Mouse (Mus musculus) heart, adult 2 months (tissue): Measurements from ENCODE around the gene Fgf4. TPM values are rescaled to one million over a fixed set of nuclear protein-coding genes. Genes with fewer than 3 reads are reported as not detected.

ENCODE experiments used
- DNase-seq, 2 experiments: peaks; one replicate each; pipeline ENCODE4 v3.0.0; 2021
- H3K27ac ChIP-seq: fragments of 200-600 bp; 2 replicates; pipeline ENCODE4 v1.8.1; 2022
- H3K27me3 ChIP-seq: fragments of 200-500 bp; 2 replicates; pipeline ENCODE4 v1.6.1; 2012; ENCODE audit warnings: mild to moderate bottlenecking, low read length, inconsistent platforms, mixed read lengths; ENCODE audit not compliant: control insufficient read depth, insufficient read depth
- H3K36me3 ChIP-seq: fragments of 200-500 bp; 2 replicates; pipeline ENCODE4 v1.6.1; 2012; ENCODE audit warnings: low read length, inconsistent platforms; ENCODE audit not compliant: control insufficient read depth, insufficient read depth
- H3K4me1 ChIP-seq: fragments of 200-500 bp; 2 replicates; pipeline ENCODE4 v1.6.1; 2011; ENCODE audit warnings: low read length; ENCODE audit not compliant: control insufficient read depth, insufficient read depth
- H3K4me3 ChIP-seq: fragments of 200-600 bp; 2 replicates; pipeline ENCODE4 v1.8.1; 2022
- H3K79me2 ChIP-seq: fragments of 200-500 bp; replicated peaks from 2 replicates; pipeline ENCODE4 v1.6.1; 2012; ENCODE audit warnings: mild to moderate bottlenecking, inconsistent platforms, low read length, moderate library complexity, mixed read lengths; ENCODE audit not compliant: control insufficient read depth, insufficient read depth
- H3K9ac ChIP-seq: fragments of 200-500 bp; 2 replicates; pipeline ENCODE4 v1.6.1; 2012; ENCODE audit warnings: low read depth, mild to moderate bottlenecking, control low read depth, inconsistent platforms, low read length, mixed read lengths
- CTCF ChIP-seq: fragments of 200-600 bp; IDR thresholded peaks from 2 replicates; pipeline ENCODE4 v1.8.1; 2022; ENCODE audit warnings: antibody characterized with exemption, mild to moderate bottlenecking, moderate library complexity
- EP300 ChIP-seq: fragments of 200-500 bp; IDR thresholded peaks from 2 replicates; pipeline ENCODE4 v1.6.1; 2011; ENCODE audit warnings: low read depth, low read length, control low read depth; ENCODE audit not compliant: insufficient read depth
- POLR2A ChIP-seq: fragments of 200-500 bp; IDR thresholded peaks from 2 replicates; pipeline ENCODE4 v1.6.1; 2011; ENCODE audit warnings: mild to moderate bottlenecking, low read depth, low read length, control low read depth; ENCODE audit not compliant: insufficient read depth
- WGBS: fragments of 180-500 bp; shearing (Covaris S2); methylation state at CpG from one replicate; pipeline ENCODE4 v1.1.7; 2018; 5-methylcytosine and 5-hydroxymethylcytosine counted together
- intact Hi-C: fragments of 180-260 bp; cut with DNase I; formaldehyde crosslinking; loops from one replicate; pipeline ENCODE4 v1.15.1; 2025
- polyA plus RNA-seq: library from polyadenylated mRNA; depleted of rRNA; stranded (reverse); fragments of >200 nt; gene quantifications from 2 replicates; pipeline ENCODE4 v1.2.3, GENCODE M21; 2012
- total RNA-seq, 2 experiments: library from RNA; stranded (reverse); gene quantifications; 2 replicates each; pipeline ENCODE4 v1.2.3; 2021

Gene Fgf4
- total and polyA plus RNA-seq, 3 experiments = not detected

DNA sequence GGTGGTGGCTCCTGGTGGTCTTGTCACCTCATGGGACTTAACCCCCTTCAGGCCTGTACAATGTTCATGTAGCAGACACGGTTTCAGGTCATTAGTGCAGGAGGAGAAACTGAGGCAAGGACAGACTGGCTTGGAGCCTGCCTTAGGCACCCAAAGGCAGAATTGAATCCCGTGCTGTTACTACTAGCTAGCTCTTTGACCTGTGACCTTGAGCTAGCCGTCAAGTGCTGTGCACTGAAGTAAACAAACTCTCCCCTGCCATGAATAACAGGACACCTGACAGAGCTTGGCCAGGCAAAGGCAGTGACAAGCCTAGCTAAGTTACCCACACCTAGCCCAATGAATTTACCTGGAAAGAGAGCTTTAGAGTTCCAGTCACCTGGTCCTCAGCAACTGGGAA lies 7.8 kb downstream of the Fgf4 start:
- TF ChIP-seq POLR2A = no peak
- no peak for TF ChIP-seq CTCF
- no peak for TF ChIP-seq EP300
- intact Hi-C loops = no loop called here
- Histone ChIP-seq H3K79me2 (no peaks in the 10 kb centered on the region), H3K9ac (no peak overlapping the region), H3K4me3 (no peak overlapping the region), H3K27ac (no peak overlapping the region), H3K36me3 (no peaks in the 10 kb centered on the region), H3K4me1 (no peaks in the 10 kb centered on the region), H3K27me3 (no peaks in the 10 kb centered on the region)
- DNase-seq = no peak
- 46% methylated on average over 3 of the region's 3 CpGs for WGBS

GRCm38 (mm10) chr7:144857158-144857557 lies 10.0 kb downstream of the Fgf4 start:
- intact Hi-C loops = no loop called here
- TF ChIP-seq EP300 = no peak
- no peak for TF ChIP-seq CTCF
- TF ChIP-seq POLR2A = no peak
- no peak for DNase-seq
- H3K4me3 ChIP-seq = no peak overlapping the region
- H3K27ac ChIP-seq = no peak overlapping the region
- H3K9ac ChIP-seq = no peak overlapping the region
- 76% methylated on average over 7 of the region's 7 CpGs for WGBS
- no peaks in the 10 kb centered on the region for H3K4me1 ChIP-seq
- H3K79me2 ChIP-seq = no peaks in the 10 kb centered on the region
- H3K27me3 ChIP-seq = peaks cover 10% of the 10 kb centered on the region
- H3K36me3 ChIP-seq = no peaks in the 10 kb centered on the region

GRCm38 (mm10) chr7:144857826-144858342 lies 10.7 kb downstream of the Fgf4 start:
- Histone ChIP-seq H3K27me3 (peaks cover 14% of the 10 kb centered on the region), H3K79me2 (no peaks in the 10 kb centered on the region), H3K4me1 (no peaks in the 10 kb centered on the region), H3K9ac (no peak overlapping the region), H3K36me3 (no peaks in the 10 kb centered on the region), H3K27ac (no peak overlapping the region), H3K4me3 (no peak overlapping the region)
- no peak for DNase-seq
- 71% methylated on average over 3 of the region's 3 CpGs for WGBS
- TF ChIP-seq CTCF (no peak), POLR2A (no peak), EP300 (no peak)
- intact Hi-C loops = no loop called here

DNA sequence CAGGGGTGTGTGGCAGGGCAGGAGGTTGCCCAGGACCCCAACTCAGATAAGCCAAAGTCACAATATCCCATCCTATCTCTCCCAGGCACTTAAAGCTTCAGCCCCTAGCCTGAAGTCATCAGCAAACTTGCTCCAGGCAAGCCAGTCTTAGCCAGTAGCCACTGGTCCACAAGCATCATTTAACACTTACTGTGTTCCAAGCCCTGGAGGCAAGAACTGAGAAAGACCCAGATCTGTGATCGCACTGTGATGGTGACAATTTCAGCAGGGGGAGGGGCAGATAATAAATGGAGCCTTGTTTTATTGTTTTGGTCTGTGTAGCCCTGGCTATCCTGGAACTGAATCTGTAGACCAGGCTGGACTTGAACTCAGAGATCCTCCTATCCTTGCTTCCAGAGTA lies 11.5 kb downstream of the Fgf4 start:
- no peak for DNase-seq
- Histone ChIP-seq H3K4me1 (no peaks in the 10 kb centered on the region), H3K79me2 (no peaks in the 10 kb centered on the region), H3K4me3 (no peak overlapping the region), H3K27ac (no peak overlapping the region), H3K36me3 (no peaks in the 10 kb centered on the region), H3K9ac (no peak overlapping the region), H3K27me3 (peaks cover 15% of the 10 kb centered on the region)
- TF ChIP-seq CTCF = no peak
- no peak for TF ChIP-seq POLR2A
- no peak for TF ChIP-seq EP300
- intact Hi-C loops = no loop called here
- WGBS = 93% methylated on average over 1 of the region's 1 CpGs

GRCm38 (mm10) chr7:144861056-144861768 lies 14.0 kb downstream of the Fgf4 start:
- no peak overlapping the region for H3K27ac ChIP-seq
- intact Hi-C loops = no loop called here
- H3K27me3 ChIP-seq = peaks cover 18% of the 10 kb centered on the region
- WGBS = 2% methylated on average over 72 of the region's 72 CpGs
- DNase-seq = no peak
- no peak for TF ChIP-seq POLR2A
- no peak for TF ChIP-seq CTCF
- TF ChIP-seq EP300 = no peak
- H3K9ac ChIP-seq = no peak overlapping the region
- H3K79me2 ChIP-seq = no peaks in the 10 kb centered on the region
- H3K4me3 ChIP-seq = no peak overlapping the region
- no peaks in the 10 kb centered on the region for H3K4me1 ChIP-seq
- no peaks in the 10 kb centered on the region for H3K36me3 ChIP-seq

- no peaks in the 10 kb centered on the region for H3K4me1 ChIP-seq
- no peak overlapping the region for H3K9ac ChIP-seq
- no peak overlapping the region for H3K4me3 ChIP-seq
- no peak for DNase-seq
- no peak overlapping the region for H3K27ac ChIP-seq
- intact Hi-C loops = no loop called here
- H3K27me3 ChIP-seq = peaks cover 18% of the 10 kb centered on the region
- H3K79me2 ChIP-seq = no peaks in the 10 kb centered on the region
- TF ChIP-seq EP300 = no peak
- WGBS = 1% methylated on average over 28 of the region's 28 CpGs
- H3K36me3 ChIP-seq = no peaks in the 10 kb centered on the region
Measured at GRCm38 (mm10) chr7:144861769-144862070, 14.6 kb downstream of the Fgf4 start.
